Mouse (Mus musculus) left cerebral cortex, postnatal 36 days (tissue): Measurements from ENCODE around the gene Ulk4. TPM values are rescaled to one million over a fixed set of nuclear protein-coding genes. Genes with fewer than 3 reads are reported as not detected.
"Not testable (repeated sequence)": the region's sequence is repeated elsewhere in the genome, so short reads cannot be mapped to it uniquely, and the experiment has no call there.

Experiments used
- DNase-seq, 2 experiments: peaks; one replicate each; pipeline ENCODE4 v3.0.0; 2021 to 2022; ENCODE audit warnings: low spot score in 2 of 2, mixed read lengths in 1 of 2
- intact Hi-C: fragments of 180-260 bp; cut with DNase I; formaldehyde crosslinking; loops from one replicate; pipeline ENCODE4 v1.15.1; 2025
- total RNA-seq, 2 experiments: library from RNA; stranded (reverse); gene quantifications; 2 replicates each; pipeline ENCODE4 v1.2.3; 2021

The Ulk4 gene
- total RNA-seq, 2 experiments from 2014 or later: 6.3 to 11.4 TPM

- intact Hi-C loops: no loop called here
- DNase-seq: no peak
These were observed 221.0 kb downstream of the Ulk4 start for GRCm38 (mm10) chr9:121056036-121056435.

GRCm38 (mm10) chr9:121045657-121046056 lies 231.3 kb downstream of the Ulk4 start:
- DNase-seq: not testable (repeated sequence)

GRCm38 (mm10) chr9:121044471-121045206 lies 232.4 kb downstream of the Ulk4 start:
- DNase-seq: no peak
- intact Hi-C loops: no loop called here

More at GRCm38 (mm10) chr9:121045657-121046056, 231.3 kb downstream of the Ulk4 start:
- intact Hi-C loops: not testable (repeated sequence)

GRCm38 (mm10) chr9:121043021-121043420 lies 234.0 kb downstream of the Ulk4 start:
- no peak for DNase-seq

GRCm38 (mm10) chr9:121038396-121038795 lies 238.6 kb downstream of the Ulk4 start:
- no peak for DNase-seq
- intact Hi-C loops: no loop called here

More at GRCm38 (mm10) chr9:121043021-121043420, 234.0 kb downstream of the Ulk4 start:
- intact Hi-C loops: no loop called here

- no peak for DNase-seq
- intact Hi-C loops: no loop called here
These were observed 239.0 kb downstream of the Ulk4 start for GRCm38 (mm10) chr9:121037975-121038374.

- intact Hi-C loops: no loop called here
- DNase-seq: no peak
These were observed 241.7 kb downstream of the Ulk4 start for GRCm38 (mm10) chr9:121035296-121035695.

- DNase-seq: no peak
- intact Hi-C loops: no loop called here
These were observed 243.4 kb downstream of the Ulk4 start for GRCm38 (mm10) chr9:121033596-121033995.

GRCm38 (mm10) chr9:121032322-121032964 lies 244.6 kb downstream of the Ulk4 start:
- intact Hi-C loops: no loop called here

GRCm38 (mm10) chr9:121030949-121031348 lies 246.0 kb downstream of the Ulk4 start:
- no peak for DNase-seq
- intact Hi-C loops: no loop called here

More at GRCm38 (mm10) chr9:121032322-121032964, 244.6 kb downstream of the Ulk4 start:
- no peak for DNase-seq

GRCm38 (mm10) chr9:121029786-121030185 lies 247.2 kb downstream of the Ulk4 start:
- intact Hi-C loops: no loop called here
- no peak for DNase-seq

GRCm38 (mm10) chr9:121023526-121024264 lies 253.3 kb downstream of the Ulk4 start:
- intact Hi-C loops: no loop called here
- no peak for DNase-seq

- intact Hi-C loops: no loop called here
- DNase-seq: no peak
These were observed 256.6 kb downstream of the Ulk4 start for GRCm38 (mm10) chr9:121020360-121020759.

GRCm38 (mm10) chr9:121019932-121020331 lies 257.1 kb downstream of the Ulk4 start:
- no peak for DNase-seq
- intact Hi-C loops: no loop called here

- intact Hi-C loops: no loop called here
These were observed 258.3 kb downstream of the Ulk4 start for GRCm38 (mm10) chr9:121018524-121019315.

GRCm38 (mm10) chr9:121015810-121016502 lies 261.0 kb downstream of the Ulk4 start:
- DNase-seq: no peak
- intact Hi-C loops: no loop called here

More at GRCm38 (mm10) chr9:121018524-121019315, 258.3 kb downstream of the Ulk4 start:
- DNase-seq: no peak

GRCm38 (mm10) chr9:121011540-121011939 lies 265.5 kb downstream of the Ulk4 start:
- DNase-seq: no peak

GRCm38 (mm10) chr9:121010544-121010943 lies 266.5 kb downstream of the Ulk4 start:
- no peak for DNase-seq
- intact Hi-C loops: no loop called here

More at GRCm38 (mm10) chr9:121011540-121011939, 265.5 kb downstream of the Ulk4 start:
- intact Hi-C loops: no loop called here

- DNase-seq: no peak
- intact Hi-C loops: no loop called here
These were observed 271.0 kb downstream of the Ulk4 start for GRCm38 (mm10) chr9:121005961-121006360.
